Mouse (Mus musculus): Measurements from ENCODE around the gene Slc4a5. TPM values are rescaled to one million over a fixed set of nuclear protein-coding genes. Genes with fewer than 3 reads are reported as not detected.

Slc4a5 gene
- total RNA-seq, 2 experiments from 2014 or later = 0.25 to 1.2 TPM

- no peak for DNase-seq (ENCODE audit: low spot score in 2 of 2)
Measured at GRCm38 (mm10) chr6:83231486-83231885, 11.9 kb downstream of the Slc4a5 start.

- no peak for DNase-seq (ENCODE audit: low spot score in 2 of 2)
Measured at GRCm38 (mm10) chr6:83233306-83233705, 13.7 kb downstream of the Slc4a5 start.

GRCm38 (mm10) chr6:83234280-83234741 is 14.7 kb downstream of the Slc4a5 start:
- DNase-seq (ENCODE audit: low spot score in 2 of 2) = no peak

DNA sequence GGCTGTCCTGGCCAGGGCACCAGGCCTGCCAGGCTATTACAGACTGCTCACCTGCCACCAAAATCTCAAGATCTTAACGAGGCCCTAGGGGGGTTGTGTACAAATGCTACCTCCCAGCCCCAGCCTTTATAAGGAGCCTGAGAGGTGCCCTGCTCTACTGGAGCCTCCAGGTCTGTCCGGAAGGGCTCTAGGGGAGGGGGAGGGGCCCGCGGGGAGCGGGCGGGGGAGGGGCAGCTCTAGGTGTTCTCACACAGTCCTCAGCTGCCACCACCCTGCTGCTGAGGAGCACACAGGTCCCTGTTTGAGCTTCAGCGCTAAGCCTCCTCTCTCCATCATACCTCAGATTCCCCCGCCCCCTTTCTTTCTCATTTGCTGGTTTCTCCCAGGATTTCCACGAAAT is 17.5 kb downstream of the Slc4a5 start:
- DNase-seq (ENCODE audit: low spot score in 2 of 2) = no peak

DNA sequence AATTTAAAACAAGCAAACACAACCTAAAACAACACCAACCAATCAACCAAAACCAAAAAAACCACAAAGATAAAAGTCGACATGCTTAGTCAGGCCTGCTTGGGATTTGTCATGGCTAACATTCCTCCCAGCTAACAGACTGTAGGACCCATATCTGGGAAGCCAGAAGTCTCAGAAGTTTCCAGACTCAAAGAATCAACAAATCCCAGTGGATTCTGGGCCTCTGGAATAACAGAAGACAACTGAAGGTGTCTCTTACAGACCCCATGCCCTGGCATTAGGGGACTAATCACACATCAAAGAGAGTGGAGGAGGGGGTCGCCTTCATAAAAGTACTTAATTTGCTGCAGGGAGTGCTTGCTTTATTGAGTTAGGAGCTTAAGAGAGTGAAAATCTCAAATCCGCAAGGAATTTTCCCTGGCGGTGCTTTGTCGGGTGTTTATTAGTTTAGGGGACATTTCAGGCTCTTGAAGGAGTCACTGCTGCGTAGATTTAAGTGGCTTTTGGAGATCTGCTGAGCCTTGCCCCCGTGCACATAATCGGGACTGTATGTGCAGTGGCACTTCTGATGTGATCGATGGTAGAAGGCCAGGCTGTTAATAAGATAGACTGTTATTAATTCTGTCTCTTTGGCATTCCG is 24.9 kb downstream of the Slc4a5 start:
- no peak for DNase-seq (ENCODE audit: low spot score in 2 of 2)

DNA sequence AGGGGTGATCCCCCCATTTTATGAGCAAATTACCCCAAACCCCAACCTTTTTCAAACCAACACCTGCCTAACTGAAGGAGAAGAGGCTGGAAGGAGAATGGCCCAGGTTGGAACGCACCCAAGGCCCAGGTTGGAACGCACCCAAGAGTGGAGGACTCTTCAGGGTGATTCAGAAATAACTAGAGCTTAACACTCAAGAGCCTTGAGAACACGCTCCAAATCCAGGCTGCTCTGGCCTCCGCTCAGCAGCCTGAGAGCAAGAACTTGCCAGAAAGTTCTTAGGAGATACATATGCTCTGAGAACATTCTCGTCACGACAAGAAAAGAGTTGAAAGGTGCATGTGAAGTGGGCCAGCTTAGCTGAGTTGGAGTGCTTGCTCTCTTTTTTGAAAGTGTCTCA is 25.5 kb downstream of the Slc4a5 start:
- DNase-seq (ENCODE audit: low spot score in 2 of 2) = peak in 1 of 2 experiments; percentile 9

GRCm38 (mm10) chr6:83245997-83246396 is 26.4 kb downstream of the Slc4a5 start:
- no peak for DNase-seq (ENCODE audit: low spot score in 2 of 2)

GRCm38 (mm10) chr6:83246750-83247149 is 27.1 kb downstream of the Slc4a5 start:
- DNase-seq (ENCODE audit: low spot score in 2 of 2) = no peak

GRCm38 (mm10) chr6:83247153-83247552 is 27.5 kb downstream of the Slc4a5 start:
- no peak for DNase-seq (ENCODE audit: low spot score in 2 of 2)

DNA sequence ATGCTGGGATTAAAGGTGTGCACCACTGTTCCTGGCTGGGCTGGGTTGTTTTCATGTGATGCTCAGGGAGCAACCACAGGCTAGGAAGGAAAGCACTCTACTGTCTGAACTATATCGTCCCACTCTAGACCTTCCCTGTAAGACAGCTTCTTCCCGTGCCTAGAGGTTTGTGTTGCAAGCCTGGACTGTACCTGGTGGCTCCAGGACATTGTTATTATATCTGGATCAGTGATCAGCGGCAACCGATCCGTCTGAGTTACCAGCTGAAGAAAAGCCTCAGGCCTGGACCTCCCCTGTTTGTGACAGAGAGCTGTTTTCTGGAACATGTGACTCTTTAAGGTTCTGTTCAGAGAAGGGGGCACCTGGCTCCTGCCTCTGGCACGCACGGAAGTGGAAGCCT is 34.6 kb downstream of the Slc4a5 start:
- no peak for DNase-seq (ENCODE audit: low spot score in 2 of 2)

- DNase-seq (ENCODE audit: low spot score in 2 of 2) = no peak
Measured at GRCm38 (mm10) chr6:83264516-83264915, 44.9 kb downstream of the Slc4a5 start.

- no peak for DNase-seq (ENCODE audit: low spot score in 2 of 2)
Measured at GRCm38 (mm10) chr6:83265253-83265652, 45.6 kb downstream of the Slc4a5 start.

DNA sequence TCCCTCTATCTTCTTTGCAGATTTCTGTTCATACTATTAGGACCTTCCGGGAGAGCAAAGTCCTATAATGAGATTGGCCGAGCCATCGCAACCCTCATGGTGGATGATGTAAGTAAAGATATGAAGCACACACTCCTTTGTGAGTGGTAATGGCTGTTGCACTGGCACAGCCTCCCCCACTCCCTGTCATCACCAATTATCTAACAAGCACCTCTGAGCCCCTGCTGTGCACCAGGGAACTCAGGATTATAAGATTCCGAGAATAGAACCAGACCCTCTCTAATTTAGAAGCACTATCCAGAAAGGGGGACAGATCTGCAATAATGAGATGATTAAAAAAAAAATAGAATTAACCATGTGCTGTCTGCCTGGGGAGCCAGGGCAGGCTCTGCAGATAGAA is 46.0 kb downstream of the Slc4a5 start:
- DNase-seq (ENCODE audit: low spot score in 2 of 2) = no peak

GRCm38 (mm10) chr6:83267616-83268015 is 48.0 kb downstream of the Slc4a5 start:
- peak in 1 of 2 experiments; percentile 33 for DNase-seq (ENCODE audit: low spot score in 2 of 2)

DNA sequence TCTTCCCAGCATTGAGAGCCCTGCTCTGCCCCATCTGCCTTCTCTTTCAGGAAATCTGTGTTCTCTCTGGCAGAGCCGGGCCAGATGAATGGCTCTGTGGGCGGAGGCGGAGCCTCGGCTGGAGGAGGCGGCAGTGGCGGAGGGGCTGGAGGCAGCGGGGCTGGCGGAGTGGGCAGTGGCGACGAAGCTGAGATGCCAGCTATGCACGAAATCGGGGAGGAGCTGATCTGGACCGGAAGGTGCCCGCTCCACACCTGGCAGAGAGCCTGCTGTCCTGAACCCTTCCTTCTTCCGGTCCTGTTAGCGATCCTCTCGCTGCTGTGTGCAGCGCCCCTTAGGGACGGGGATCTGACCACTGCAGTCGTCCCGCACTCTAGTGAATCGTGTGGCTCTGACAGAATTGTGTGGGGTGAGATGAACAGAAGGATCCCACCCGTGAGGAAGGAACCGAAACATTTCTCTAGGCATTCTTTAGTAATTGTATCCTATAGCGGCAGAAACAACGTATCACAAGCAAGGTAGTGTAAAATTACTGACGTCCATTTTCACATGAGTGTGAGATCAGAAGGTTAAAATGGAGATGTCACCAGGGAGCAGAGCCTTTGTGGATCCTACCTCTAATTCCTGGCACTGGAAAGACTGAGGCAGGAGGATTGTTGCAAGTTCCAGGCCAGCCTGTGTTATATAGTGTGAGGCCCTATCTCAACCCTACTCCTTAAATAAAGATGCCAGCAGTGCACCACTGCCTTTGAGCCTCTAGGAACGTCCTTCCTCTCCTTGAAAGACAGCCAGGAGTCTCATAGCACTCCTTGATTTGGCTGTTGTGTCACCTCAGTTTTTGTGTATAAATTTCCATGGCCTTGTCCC is 48.7 kb downstream of the Slc4a5 start:
- DNase-seq (ENCODE audit: low spot score in 2 of 2) = peak; percentile 82 to 89

GRCm38 (mm10) chr6:83273733-83274132 is 54.1 kb downstream of the Slc4a5 start:
- DNase-seq (ENCODE audit: low spot score in 2 of 2) = no peak

GRCm38 (mm10) chr6:83277151-83277550 is 57.5 kb downstream of the Slc4a5 start:
- no peak for DNase-seq (ENCODE audit: low spot score in 2 of 2)

GRCm38 (mm10) chr6:83278881-83279280 is 59.3 kb downstream of the Slc4a5 start:
- DNase-seq (ENCODE audit: low spot score in 2 of 2) = no peak

DNA sequence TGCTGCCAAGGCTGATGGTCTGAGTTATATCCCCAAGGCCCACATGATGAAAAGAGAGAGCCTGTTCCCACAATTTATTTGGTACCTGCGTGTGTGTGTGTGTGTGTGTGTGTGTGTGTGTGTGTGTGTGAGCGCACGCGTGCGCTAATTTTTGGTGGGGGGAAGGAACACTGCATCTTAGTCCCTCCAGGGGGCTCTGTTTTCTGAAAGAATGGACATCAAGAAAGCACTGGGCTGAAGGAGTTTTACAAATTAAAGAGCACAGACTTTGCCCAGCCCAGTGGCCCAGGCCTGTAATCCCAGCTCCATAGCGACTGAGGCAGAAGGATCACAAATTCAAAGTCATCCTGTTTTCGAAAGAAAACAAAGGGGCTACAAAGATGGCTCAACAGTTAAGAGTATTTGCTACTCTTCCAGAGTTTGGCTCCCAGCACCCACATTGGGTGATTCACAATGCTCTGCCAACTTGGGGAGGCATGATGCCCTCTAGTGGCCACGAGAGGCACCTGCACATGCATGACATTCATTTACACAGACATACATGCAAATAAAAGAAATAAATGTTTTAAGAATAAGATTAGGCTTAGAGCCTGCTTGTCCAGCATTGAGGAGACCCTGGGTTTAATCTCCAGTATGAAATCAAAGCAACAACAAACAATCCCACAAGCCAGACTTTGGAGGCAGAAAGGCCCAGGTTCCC is 60.8 kb downstream of the Slc4a5 start:
- DNase-seq (ENCODE audit: low spot score in 2 of 2) = no peak

GRCm38 (mm10) chr6:83300447-83301229 is 81.0 kb downstream of the Slc4a5 start:
- no peak for DNase-seq (ENCODE audit: low spot score in 2 of 2)

DNA sequence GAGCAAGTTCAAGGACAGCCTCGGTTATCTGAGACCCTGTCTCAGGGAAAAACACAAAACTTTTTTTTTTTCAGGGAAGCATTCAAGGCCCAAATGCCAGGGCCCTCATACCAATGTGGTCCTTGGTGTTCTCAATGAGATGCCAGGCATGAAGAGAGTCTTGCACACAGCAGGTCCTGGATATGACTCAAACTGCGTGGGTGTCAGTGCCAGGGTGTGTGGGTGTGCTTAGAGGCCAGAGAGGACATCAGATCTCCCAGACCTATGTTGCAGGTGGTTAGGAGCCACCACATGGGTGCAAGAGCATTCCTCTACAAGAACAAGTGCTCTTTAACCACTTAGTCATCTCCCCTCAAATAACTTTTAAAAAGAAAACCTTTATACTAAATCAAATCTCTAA is 81.7 kb downstream of the Slc4a5 start:
- DNase-seq (ENCODE audit: low spot score in 2 of 2) = no peak

All from layer of hippocampus, adult 18-20 months (tissue).